Mouse (Mus musculus) heart, embryonic 10.5 days (tissue): Measurements from ENCODE around the gene Rfx5. TPM values are rescaled to one million over a fixed set of nuclear protein-coding genes. Genes with fewer than 3 reads are reported as not detected.
"Not testable (repeated sequence)": the region's sequence is repeated elsewhere in the genome, so short reads cannot be mapped to it uniquely, and the experiment has no call there.

Source experiments
- DNase-seq: peaks from one replicate; pipeline ENCODE4 v3.0.0-alpha.2; 2017; ENCODE audit warnings: low spot score
- H3K27ac ChIP-seq: fragments of 300-500 bp; sonication (generic); 2 replicates; pipeline ENCODE4 v1.5.1; 2016; ENCODE audit warnings: mild to moderate bottlenecking
- H3K27me3 ChIP-seq: fragments of 300-500 bp; sonication (generic); 2 replicates; pipeline ENCODE4 v1.6.1; 2016; ENCODE audit warnings: mild to moderate bottlenecking; ENCODE audit not compliant: poor library complexity, insufficient read depth, severe bottlenecking
- H3K36me3 ChIP-seq: fragments of 300-500 bp; sonication (generic); 2 replicates; pipeline ENCODE4 v1.6.1; 2016; ENCODE audit warnings: mild to moderate bottlenecking, moderate library complexity
- H3K4me1 ChIP-seq: fragments of 300-500 bp; sonication (generic); 2 replicates; pipeline ENCODE4 v1.6.1; 2016; ENCODE audit warnings: mild to moderate bottlenecking
- H3K4me3 ChIP-seq: fragments of 300-500 bp; sonication (generic); 2 replicates; pipeline ENCODE4 v1.5.1; 2016; ENCODE audit warnings: mild to moderate bottlenecking, moderate library complexity
- H3K9me3 ChIP-seq: fragments of 300-500 bp; sonication (generic); 2 replicates; pipeline ENCODE4 v1.6.1; 2016; ENCODE audit warnings: mild to moderate bottlenecking, moderate library complexity
- WGBS: fragments of 180-500 bp; shearing (Covaris S2); methylation state at CpG from one replicate; pipeline ENCODE4 v1.1.7; 2016; 5-methylcytosine and 5-hydroxymethylcytosine counted together
- polyA plus RNA-seq: library from polyadenylated mRNA; unstranded; fragments of >200 nt; fragmentation: Nextera tagmentation; extraction: Ambion mirVana; gene quantifications from 2 replicates; pipeline ENCODE4 v1.2.1, GENCODE M21; 2016

The Rfx5 gene
- polyA plus RNA-seq, 1 experiment from 2014 or later, result 7.3 TPM

GRCm38 (mm10) chr3:94928979-94929378 lies 24.9 kb upstream of the Rfx5 start:
- not testable (repeated sequence) for H3K27me3 ChIP-seq, H3K36me3 ChIP-seq, H3K27ac ChIP-seq, DNase-seq, H3K9me3 ChIP-seq, H3K4me3 ChIP-seq
- peaks cover 30% of the 10 kb centered on the region for H3K4me1 ChIP-seq
- WGBS, result 89% methylated on average over 4 of the region's 4 CpGs

- H3K36me3 ChIP-seq, H3K27ac ChIP-seq, H3K9me3 ChIP-seq, H3K4me3 ChIP-seq, H3K27me3 ChIP-seq, DNase-seq: not testable (repeated sequence)
- peaks cover 30% of the 10 kb centered on the region for H3K4me1 ChIP-seq
- WGBS, result 38% methylated on average over 7 of the region's 7 CpGs
Measured at GRCm38 (mm10) chr3:94930386-94931266, 23.2 kb upstream of the Rfx5 start.

GRCm38 (mm10) chr3:94931427-94932082 lies 22.3 kb upstream of the Rfx5 start:
- peaks cover 27% of the 10 kb centered on the region for H3K4me1 ChIP-seq
- H3K27ac ChIP-seq, H3K36me3 ChIP-seq, H3K9me3 ChIP-seq, DNase-seq, H3K27me3 ChIP-seq, H3K4me3 ChIP-seq: not testable (repeated sequence)
- WGBS, result 58% methylated on average over 10 of the region's 10 CpGs

- H3K4me3 ChIP-seq, H3K9me3 ChIP-seq, H3K36me3 ChIP-seq, DNase-seq, H3K27me3 ChIP-seq: not testable (repeated sequence)
- H3K27ac ChIP-seq, result peak overlapping the region; percentile 85
- peaks cover 27% of the 10 kb centered on the region for H3K4me1 ChIP-seq
- 51% methylated on average over 2 of the region's 2 CpGs for WGBS
Measured at GRCm38 (mm10) chr3:94932279-94932678, 21.6 kb upstream of the Rfx5 start.

GRCm38 (mm10) chr3:94932809-94933564 lies 20.9 kb upstream of the Rfx5 start, which contains the start of gene Selenbp1:
Selenbp1 (plus strand) TSS chr3:94933056.
- Histone ChIP-seq H3K4me3 (peak within 1 kb of the TSS; percentile 47), H3K9me3 (no peaks in the 10 kb centered on the region), H3K4me1 (peaks cover 30% of the 10 kb centered on the region), H3K27ac (peak within 1 kb of the TSS; percentile 85), H3K27me3 (no peaks in the 10 kb centered on the region), H3K36me3 (no peaks in the 10 kb centered on the region)
- 22% methylated on average over 16 of the region's 16 CpGs for WGBS
- DNase-seq, result peak; percentile 95

GRCm38 (mm10) chr3:94933604-94934003 lies 20.3 kb upstream of the Rfx5 start:
- H3K27me3 ChIP-seq, H3K4me3 ChIP-seq, DNase-seq, H3K36me3 ChIP-seq, H3K27ac ChIP-seq, H3K9me3 ChIP-seq: not testable (repeated sequence)
- WGBS, result no CpG with 5 or more reads among the region's 2 CpGs
- H3K4me1 ChIP-seq, result peaks cover 30% of the 10 kb centered on the region

GRCm38 (mm10) chr3:94934564-94934963 lies 19.3 kb upstream of the Rfx5 start:
- H3K27me3 ChIP-seq, H3K4me3 ChIP-seq, H3K27ac ChIP-seq, DNase-seq, H3K9me3 ChIP-seq, H3K36me3 ChIP-seq: not testable (repeated sequence)
- 92% methylated on average over 3 of the region's 3 CpGs for WGBS
- peaks cover 30% of the 10 kb centered on the region for H3K4me1 ChIP-seq

- H3K36me3 ChIP-seq, H3K27ac ChIP-seq, H3K4me3 ChIP-seq, DNase-seq, H3K27me3 ChIP-seq, H3K9me3 ChIP-seq: not testable (repeated sequence)
- 86% methylated on average over 3 of the region's 3 CpGs for WGBS
- H3K4me1 ChIP-seq, result peaks cover 35% of the 10 kb centered on the region
Measured at GRCm38 (mm10) chr3:94935332-94935731, 18.5 kb upstream of the Rfx5 start.

GRCm38 (mm10) chr3:94936147-94936546 lies 17.7 kb upstream of the Rfx5 start:
- H3K9me3 ChIP-seq, H3K4me3 ChIP-seq, H3K27me3 ChIP-seq, H3K27ac ChIP-seq, H3K36me3 ChIP-seq: not testable (repeated sequence)
- 71% methylated on average over 5 of the region's 5 CpGs for WGBS
- H3K4me1 ChIP-seq, result peaks cover 29% of the 10 kb centered on the region
- peak; percentile 48 for DNase-seq

- DNase-seq, result peak; percentile 66
- not testable (repeated sequence) for H3K36me3 ChIP-seq, H3K9me3 ChIP-seq, H3K27me3 ChIP-seq, H3K27ac ChIP-seq, H3K4me3 ChIP-seq
- WGBS, result 84% methylated on average over 7 of the region's 7 CpGs
- peaks cover 23% of the 10 kb centered on the region for H3K4me1 ChIP-seq
Measured at GRCm38 (mm10) chr3:94937194-94937593, 16.7 kb upstream of the Rfx5 start.

GRCm38 (mm10) chr3:94940033-94940432 lies 13.8 kb upstream of the Rfx5 start:
- not testable (repeated sequence) for DNase-seq, H3K36me3 ChIP-seq, H3K4me3 ChIP-seq, H3K4me1 ChIP-seq, H3K27ac ChIP-seq, H3K27me3 ChIP-seq, H3K9me3 ChIP-seq
- WGBS, result 22% methylated on average over 9 of the region's 9 CpGs

GRCm38 (mm10) chr3:94942211-94942967 lies 11.5 kb upstream of the Rfx5 start:
- DNase-seq, result peak; percentile 93
- WGBS, result 70% methylated on average over 9 of the region's 9 CpGs

More at GRCm38 (mm10) chr3:94942211-94942967, 11.5 kb upstream of the Rfx5 start:
- H3K4me3 ChIP-seq, H3K27ac ChIP-seq, H3K4me1 ChIP-seq, H3K9me3 ChIP-seq, H3K36me3 ChIP-seq, H3K27me3 ChIP-seq: not testable (repeated sequence)
